Mouse (Mus musculus) limb, embryonic 14.5 days (tissue): ENCODE data around the gene Btbd35f6. TPM values are rescaled to one million over a fixed set of nuclear protein-coding genes. Genes with fewer than 3 reads are reported as not detected.
"Not testable (repeated sequence)": the region's sequence is repeated elsewhere in the genome, so short reads cannot be mapped to it uniquely, and the experiment has no call there.

Experiments used
- ATAC-seq: fragments of 200-750 bp; cut with Nextera tagmentation; 2 replicates; pipeline ENCODE4 v1.8.0; 2017; ENCODE audit warnings: low read depth, moderate number of reproducible peaks, moderate TSS enrichment; ENCODE audit not compliant: low FRiP score
- DNase-seq: peaks from one replicate; pipeline ENCODE4 v3.0.0-alpha.2; 2015; ENCODE audit warnings: low spot score
- H3K27ac ChIP-seq: fragments of 300-500 bp; sonication (generic); replicated peaks from 2 replicates; pipeline ENCODE4 v1.5.1; 2014; ENCODE audit warnings: low read depth, mild to moderate bottlenecking, low read length, moderate library complexity, mixed read lengths
- H3K27me3 ChIP-seq: fragments of 300-500 bp; sonication (generic); 2 replicates; pipeline ENCODE4 v1.6.1; 2014; ENCODE audit warnings: low read length, mixed read lengths; ENCODE audit not compliant: control insufficient read depth, insufficient read depth
- H3K36me3 ChIP-seq: fragments of 300-500 bp; sonication (generic); 2 replicates; pipeline ENCODE4 v1.6.1; 2014; ENCODE audit warnings: mild to moderate bottlenecking, low read length, moderate library complexity, mixed read lengths; ENCODE audit not compliant: control insufficient read depth, insufficient read depth
- H3K4me1 ChIP-seq: fragments of 300-500 bp; sonication (generic); 2 replicates; pipeline ENCODE4 v1.6.1; 2014; ENCODE audit warnings: antibody characterized with exemption, low read length, mixed read lengths; ENCODE audit not compliant: control insufficient read depth, insufficient read depth
- H3K4me2 ChIP-seq: fragments of 300-500 bp; sonication (generic); replicated peaks from 2 replicates; pipeline ENCODE4 v1.6.1; 2014; ENCODE audit warnings: low read depth, mild to moderate bottlenecking, low read length, moderate library complexity; ENCODE audit not compliant: severe bottlenecking
- H3K4me3 ChIP-seq: fragments of 300-500 bp; sonication (generic); replicated peaks from 2 replicates; pipeline ENCODE4 v1.5.1; 2014; ENCODE audit warnings: low read length
- H3K9ac ChIP-seq: fragments of 300-500 bp; sonication (generic); 2 replicates; pipeline ENCODE4 v1.6.1; 2014; ENCODE audit warnings: mild to moderate bottlenecking, low read depth, low read length, moderate library complexity; ENCODE audit not compliant: severe bottlenecking
- H3K9me3 ChIP-seq: fragments of 300-500 bp; sonication (generic); 2 replicates; pipeline ENCODE4 v1.6.1; 2016; ENCODE audit warnings: low read length; ENCODE audit not compliant: control insufficient read depth
- WGBS: fragments of 180-500 bp; shearing (Covaris S2); extraction: QIAGEN DNeasy Blood & Tissue Kit; methylation state at CpG from one replicate; pipeline ENCODE4 v1.1.7; 2014; 5-methylcytosine and 5-hydroxymethylcytosine counted together
- polyA plus RNA-seq, 2 experiments: library from polyadenylated mRNA; depleted of rRNA in 1 of 2; stranded (reverse) in 1 of 2; unstranded in 1 of 2; fragments of >200 nt; fragmentation: Nextera tagmentation in 1 of 2; extraction: Ambion mirVana in 1 of 2; gene quantifications; 2 replicates each; pipeline versions ENCODE4 v1.2.1 to v1.2.3; 2012 to 2014

Btbd35f6 gene
- polyA plus RNA-seq (2012; rRNA removed) (not detected in 2 replicates), polyA plus RNA-seq (2014; fragmentation: Nextera tagmentation; extraction: Ambion mirVana) (not detected in 2 replicates)

DNA sequence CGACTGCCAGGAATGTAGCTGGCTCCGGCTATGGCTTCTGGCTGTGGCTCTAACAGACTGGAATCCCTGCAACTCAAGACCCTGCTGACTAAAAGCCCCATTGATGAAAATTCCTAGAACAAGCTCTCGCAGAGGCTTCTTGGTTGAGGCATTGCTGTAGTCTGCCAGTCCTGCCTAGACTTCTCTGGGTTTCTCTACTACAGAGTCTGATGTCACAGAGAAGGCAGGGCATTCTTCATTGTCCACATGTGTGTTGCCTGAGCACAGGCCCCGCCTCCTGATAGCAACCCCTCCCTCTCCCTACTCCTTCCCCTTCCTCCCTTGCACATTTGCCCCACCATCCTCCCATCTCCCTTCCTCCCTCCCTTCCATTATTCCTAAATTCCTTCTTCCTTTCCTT lies at the start of gene Btbd35f6:
TSS of gene Btbd35f6 (minus strand) at position 101 of the 400 bp plus-strand sequence.
- DNase-seq, H3K27ac ChIP-seq, H3K4me2 ChIP-seq, H3K9me3 ChIP-seq, H3K4me1 ChIP-seq, H3K9ac ChIP-seq, H3K4me3 ChIP-seq, H3K36me3 ChIP-seq, ATAC-seq, H3K27me3 ChIP-seq: not testable (repeated sequence)
- WGBS, result no CpG with 5 or more reads among the region's 4 CpGs

DNA sequence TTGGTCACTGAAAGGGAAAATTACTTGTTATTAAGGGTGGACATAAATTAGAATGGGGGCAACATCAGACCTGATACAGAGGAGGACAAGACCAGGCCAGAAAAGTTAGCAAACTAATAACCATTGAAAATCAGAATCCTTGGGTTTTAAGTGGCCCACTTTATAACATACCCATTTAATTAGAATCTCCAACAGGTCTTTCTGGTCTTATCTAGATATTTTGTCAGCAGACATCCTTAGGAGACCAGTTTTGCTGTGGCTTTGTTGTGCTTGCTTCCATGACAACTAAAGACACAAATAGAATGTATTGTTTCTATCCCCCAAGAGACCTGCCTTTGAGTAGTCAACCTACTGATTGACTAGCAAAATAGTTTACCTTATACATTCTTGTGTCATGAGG lies 30.4 kb upstream of the Btbd35f6 start, which contains the start of gene Gm21870:
TSS of gene Gm21870 (minus strand) at position 101 of the 400 bp plus-strand sequence.
- not testable (repeated sequence) for ATAC-seq, H3K4me2 ChIP-seq, H3K36me3 ChIP-seq, H3K4me3 ChIP-seq, H3K9ac ChIP-seq, H3K4me1 ChIP-seq, DNase-seq, H3K9me3 ChIP-seq, H3K27ac ChIP-seq, H3K27me3 ChIP-seq

GRCm38 (mm10) chrX:33930216-33930615 lies 26.1 kb downstream of the Btbd35f6 start:
- H3K4me2 ChIP-seq, DNase-seq, H3K27ac ChIP-seq, H3K9ac ChIP-seq, H3K4me1 ChIP-seq, H3K9me3 ChIP-seq, H3K27me3 ChIP-seq, H3K36me3 ChIP-seq, ATAC-seq, H3K4me3 ChIP-seq: not testable (repeated sequence)
- WGBS, result no CpG with 5 or more reads among the region's 1 CpGs

DNA sequence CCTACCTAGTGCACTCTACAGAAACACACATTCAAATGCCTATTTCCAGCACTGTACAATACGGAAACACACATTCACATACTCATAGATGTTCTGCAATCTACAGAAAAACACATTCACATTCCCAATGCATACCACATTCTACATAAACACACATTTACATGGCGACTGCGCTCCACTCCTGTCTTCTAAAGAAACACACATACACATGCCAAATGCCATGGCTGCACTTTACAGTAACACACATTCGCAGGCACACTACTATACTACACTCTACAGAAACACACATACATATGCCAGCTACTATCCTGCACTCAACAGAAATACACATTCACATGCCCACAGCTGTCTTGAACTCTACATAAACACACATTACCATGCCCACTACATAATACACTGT lies 28.1 kb downstream of the Btbd35f6 start:
- not testable (repeated sequence) for H3K9ac ChIP-seq, H3K27ac ChIP-seq, H3K9me3 ChIP-seq, H3K4me1 ChIP-seq, H3K4me2 ChIP-seq, DNase-seq, H3K4me3 ChIP-seq, H3K27me3 ChIP-seq, ATAC-seq, H3K36me3 ChIP-seq
- WGBS, result 80% methylated on average over 4 of the region's 4 CpGs

DNA sequence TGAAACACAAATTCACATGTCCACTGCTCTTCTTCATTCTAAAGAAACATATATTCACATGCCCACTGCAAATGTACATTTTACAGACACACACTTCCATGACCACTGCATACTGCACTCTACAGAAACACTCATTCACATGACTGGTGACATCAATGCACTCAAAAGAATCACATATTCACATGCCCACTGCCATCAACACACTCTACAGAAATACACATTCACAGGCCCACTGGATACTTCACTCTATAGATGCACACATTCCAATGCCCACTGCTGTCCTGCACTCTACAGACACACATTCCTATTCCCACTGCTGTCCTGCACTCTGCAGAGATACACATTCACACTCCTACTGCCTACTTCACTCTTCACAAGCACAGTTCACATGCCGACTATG lies 30.0 kb downstream of the Btbd35f6 start:
- not testable (repeated sequence) for H3K9ac ChIP-seq, H3K4me1 ChIP-seq, H3K4me3 ChIP-seq, H3K4me2 ChIP-seq, H3K27me3 ChIP-seq, DNase-seq, H3K36me3 ChIP-seq, ATAC-seq, H3K27ac ChIP-seq, H3K9me3 ChIP-seq
- WGBS, result no CpG with 5 or more reads among the region's 1 CpGs

GRCm38 (mm10) chrX:33925420-33925819 lies 30.9 kb downstream of the Btbd35f6 start:
- H3K4me2 ChIP-seq, H3K9me3 ChIP-seq, H3K27ac ChIP-seq, H3K27me3 ChIP-seq, ATAC-seq, H3K9ac ChIP-seq, H3K4me1 ChIP-seq, H3K36me3 ChIP-seq, H3K4me3 ChIP-seq, DNase-seq: not testable (repeated sequence)
- WGBS, result 87% methylated on average over 2 of the region's 2 CpGs

Other genes with a start within 250 kb of the Btbd35f6 start
- not detected in 2 replicates for gene Gm21870, start 30.3 kb upstream of the Btbd35f6 start, polyA plus RNA-seq (2012; rRNA removed)
- not detected in 2 replicates for gene Gm21870, start 30.3 kb upstream of the Btbd35f6 start, polyA plus RNA-seq (2014; fragmentation: Nextera tagmentation; extraction: Ambion mirVana)
- gene Btbd35f9, start 205.0 kb upstream of the Btbd35f6 start, polyA plus RNA-seq (2012; rRNA removed), result not detected in 2 replicates
- gene Btbd35f9, start 205.0 kb upstream of the Btbd35f6 start, polyA plus RNA-seq (2014; fragmentation: Nextera tagmentation; extraction: Ambion mirVana), result not detected in 2 replicates